Mouse (Mus musculus) fibroblast of lung, adult 2 months (primary cell): ENCODE measurements at regions not wholly inside any gene's neighbourhood (a gene's known extent, or its start where the extent isn't known, plus 50 kb on each side); places are given as distances from the start of the nearest gene placed in this dataset.

Experiments used
- DNase-seq: peaks from one replicate; pipeline ENCODE4 v3.0.0-alpha.2; 2011; ENCODE audit warnings: low read depth

DNA sequence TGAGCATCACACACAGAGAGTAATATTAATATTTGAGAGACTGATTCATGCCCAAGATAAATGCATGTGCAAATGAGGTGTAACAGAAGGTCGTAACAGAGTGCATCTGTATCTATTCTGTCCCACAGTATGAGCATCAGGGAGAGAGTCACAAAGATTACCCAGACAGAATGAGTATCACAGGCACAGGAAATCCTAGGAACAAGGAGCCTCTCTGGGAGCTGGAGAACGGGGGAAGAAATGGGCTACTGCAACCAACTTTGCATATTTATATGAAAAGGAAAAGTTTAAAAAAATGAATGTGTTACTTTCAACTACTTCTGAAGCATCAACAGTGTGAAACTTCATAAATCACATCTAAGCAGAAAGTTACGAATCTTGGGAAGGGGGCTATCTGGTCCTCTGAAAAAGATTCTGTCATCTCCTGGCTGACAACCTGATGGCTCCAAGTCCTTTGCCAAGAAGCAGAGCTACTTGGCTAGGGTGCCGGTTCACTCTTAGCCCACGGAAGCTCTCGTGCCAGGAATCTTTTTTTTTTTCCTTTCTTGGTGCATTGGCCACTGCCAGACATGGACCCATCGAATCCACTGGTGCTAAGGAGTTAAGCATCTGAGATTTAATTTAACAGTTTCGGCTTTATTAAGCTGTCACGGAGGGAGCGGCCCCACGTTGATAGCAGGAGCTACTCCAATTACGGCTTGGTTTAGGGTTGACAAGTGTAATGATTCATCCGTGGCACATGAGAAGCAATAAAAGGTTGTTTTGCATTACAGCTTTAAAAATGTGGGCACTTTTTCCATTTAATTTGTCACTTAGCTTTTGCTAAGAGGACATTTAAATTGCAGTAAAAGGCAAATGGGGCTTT, 277.6 kb upstream of the Smim15 start:
- DNase-seq = no peak

- no peak for DNase-seq
Measured at GRCm38 (mm10) chr13:107763911-107764310, 280.3 kb upstream of the Smim15 start.

DNA sequence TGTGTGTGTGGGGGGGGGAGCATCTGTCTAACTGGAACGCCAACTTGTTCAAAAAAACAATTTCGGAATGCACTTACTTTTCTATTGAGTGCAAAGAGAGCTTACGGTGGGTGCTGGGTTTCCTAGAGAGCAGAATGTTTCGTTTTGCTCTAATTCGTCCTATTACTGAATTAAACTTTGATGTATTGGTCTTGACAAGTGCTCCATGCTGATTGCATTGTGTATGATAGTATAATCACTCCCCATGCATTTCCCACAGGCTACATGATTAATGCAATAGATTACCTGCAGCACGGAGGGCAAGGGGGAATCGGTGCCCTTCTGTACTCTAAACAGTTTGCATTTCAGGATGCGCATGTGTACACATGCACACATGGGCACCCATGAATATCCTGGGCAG, 283.7 kb upstream of the Smim15 start:
- no peak for DNase-seq

DNA sequence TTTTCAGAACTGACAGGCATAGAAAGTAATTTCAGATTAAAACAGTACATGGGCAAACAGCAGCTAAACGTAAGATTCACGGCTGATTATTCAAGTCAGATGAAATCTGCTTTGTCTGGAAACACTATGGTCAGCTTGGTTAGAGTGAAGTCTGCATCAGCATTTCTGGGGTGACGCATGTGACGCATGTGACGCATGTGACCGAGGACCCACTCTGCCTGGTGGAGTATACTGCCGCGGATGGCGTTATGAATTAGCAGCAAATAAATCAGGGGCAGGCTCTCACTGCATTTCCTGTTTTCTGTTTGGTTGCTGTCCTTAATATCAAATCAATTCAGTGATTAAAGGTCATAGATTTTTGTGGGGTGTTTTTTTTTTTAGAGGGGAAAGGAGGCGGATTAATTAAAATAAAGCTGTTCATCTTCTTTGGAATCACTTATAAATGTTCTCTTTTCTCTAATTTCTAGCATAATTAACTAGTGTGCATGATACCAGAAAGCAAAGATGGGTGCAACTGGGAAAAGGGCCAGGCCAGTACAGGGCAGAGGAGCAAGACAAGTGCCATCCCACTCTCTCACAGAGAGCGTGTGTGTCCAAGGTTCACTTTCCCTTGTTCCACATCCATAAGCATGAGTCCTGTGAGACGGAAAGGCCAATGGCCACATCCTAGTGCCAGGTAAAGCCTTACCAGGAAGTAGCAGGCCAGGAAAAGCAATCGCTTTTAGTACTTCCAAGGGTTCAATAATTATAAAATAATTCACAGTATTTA, 285.7 kb upstream of the Smim15 start:
- DNase-seq = no peak

GRCm38 (mm10) chr13:107752745-107753144, 291.5 kb upstream of the Smim15 start:
- no peak for DNase-seq

DNA sequence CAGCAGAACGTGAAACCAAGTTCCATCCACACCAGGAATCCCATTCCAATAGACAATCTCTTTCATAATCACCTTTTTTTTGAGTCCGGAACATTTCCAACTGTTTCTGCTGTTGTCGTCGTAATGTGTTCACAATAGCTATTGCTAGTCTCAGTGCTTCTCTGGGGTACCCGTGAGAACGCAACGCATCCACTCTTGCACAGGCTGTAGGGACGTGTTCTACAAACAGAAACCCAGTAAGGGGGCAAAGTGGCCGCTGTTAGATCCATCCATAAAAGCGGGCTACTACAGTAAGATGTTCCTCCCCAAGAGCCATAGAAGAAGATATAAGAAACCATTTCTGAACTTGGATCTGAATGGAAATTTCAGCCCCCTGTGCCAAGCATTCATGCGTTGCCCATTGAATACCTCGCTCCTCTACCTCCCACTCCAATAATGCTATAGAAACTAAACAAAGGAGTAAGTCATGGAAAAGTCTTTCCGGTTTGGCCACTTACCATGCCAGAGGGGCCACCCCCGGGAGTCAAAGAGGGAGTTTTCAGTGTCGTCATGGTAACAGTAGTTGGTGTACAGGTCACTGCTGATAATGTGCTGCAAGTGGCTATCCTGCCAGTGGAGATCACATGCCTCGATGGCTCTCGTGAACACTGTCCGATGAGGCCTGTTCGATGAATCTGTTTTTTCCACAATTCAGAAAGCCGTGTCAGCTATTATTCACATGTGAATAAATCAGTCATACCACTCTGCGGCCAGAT, 300.6 kb upstream of the Smim15 start:
- no peak for DNase-seq

- no peak for DNase-seq
Measured at GRCm38 (mm10) chr13:107736581-107736980, 307.7 kb upstream of the Smim15 start.

GRCm38 (mm10) chr13:107734161-107734905, 309.9 kb upstream of the Smim15 start:
- DNase-seq = no peak

DNA sequence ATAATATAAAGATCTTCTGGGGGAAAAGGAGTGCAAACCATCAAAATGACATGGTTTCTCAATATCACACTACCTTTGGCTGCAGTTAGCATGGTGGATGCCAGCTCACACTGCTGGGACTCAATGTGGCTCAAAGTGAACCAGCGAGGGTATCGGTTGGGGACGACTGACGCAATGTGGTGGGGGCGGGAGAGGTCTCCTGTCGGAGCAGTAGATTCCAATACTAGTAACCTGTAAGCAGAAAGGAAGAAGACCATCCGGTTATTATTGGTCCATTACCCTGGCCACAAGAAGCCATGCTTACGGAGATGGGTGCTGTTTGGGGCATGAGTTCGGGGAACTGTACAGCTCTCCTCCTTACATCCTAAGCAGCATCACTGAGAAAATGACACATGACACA, 313.3 kb upstream of the Smim15 start:
- no peak for DNase-seq

DNA sequence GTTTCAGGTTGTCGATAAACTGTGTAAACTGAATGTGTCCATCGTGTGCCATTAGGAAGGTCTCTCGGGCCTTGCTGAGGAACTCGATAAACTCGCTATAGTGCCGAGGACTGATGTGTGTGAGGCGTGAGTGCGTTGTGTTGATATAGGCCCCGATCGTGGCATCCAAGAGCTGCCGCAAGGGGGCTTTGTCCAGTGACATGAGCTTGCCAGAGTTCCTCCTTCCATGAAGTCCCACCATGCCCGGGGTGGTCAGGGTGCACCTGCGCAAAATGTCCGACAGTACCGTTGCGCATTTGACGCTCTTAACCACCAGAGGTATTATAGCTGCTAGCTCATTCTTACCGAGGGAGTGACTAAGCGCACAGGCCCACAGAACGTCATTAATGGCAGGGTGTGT, 317.8 kb upstream of the Smim15 start:
- DNase-seq = no peak

GRCm38 (mm10) chr13:107721901-107722300, 322.3 kb upstream of the Smim15 start:
- DNase-seq = no peak

GRCm38 (mm10) chr13:107720874-107721574, 323.2 kb upstream of the Smim15 start:
- DNase-seq = no peak

- no peak for DNase-seq
Measured at GRCm38 (mm10) chr13:107718973-107719620, 325.1 kb upstream of the Smim15 start.

DNA sequence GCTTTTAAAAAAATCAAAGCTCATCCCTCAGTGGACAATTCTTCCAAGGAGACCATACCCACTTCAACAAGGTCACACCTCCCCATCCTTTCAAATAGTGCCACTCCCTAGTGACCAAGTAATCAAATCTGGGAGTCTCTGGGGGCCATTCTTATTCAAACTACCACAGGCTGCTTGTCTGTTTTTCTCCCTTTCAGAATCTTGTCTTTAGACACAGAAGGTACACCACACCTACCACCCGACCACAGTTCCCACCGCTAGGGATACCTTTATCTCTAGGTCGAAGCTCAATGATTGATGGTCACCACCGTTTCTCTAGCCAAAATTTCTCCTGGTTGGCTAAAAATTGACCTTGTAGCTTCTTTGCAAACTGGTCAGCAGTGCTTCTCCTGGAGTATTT, 328.6 kb upstream of the Smim15 start:
- DNase-seq = no peak

- peak; percentile 62 for DNase-seq
Measured at GRCm38 (mm10) chr13:107714001-107714400, 330.2 kb upstream of the Smim15 start.

DNA sequence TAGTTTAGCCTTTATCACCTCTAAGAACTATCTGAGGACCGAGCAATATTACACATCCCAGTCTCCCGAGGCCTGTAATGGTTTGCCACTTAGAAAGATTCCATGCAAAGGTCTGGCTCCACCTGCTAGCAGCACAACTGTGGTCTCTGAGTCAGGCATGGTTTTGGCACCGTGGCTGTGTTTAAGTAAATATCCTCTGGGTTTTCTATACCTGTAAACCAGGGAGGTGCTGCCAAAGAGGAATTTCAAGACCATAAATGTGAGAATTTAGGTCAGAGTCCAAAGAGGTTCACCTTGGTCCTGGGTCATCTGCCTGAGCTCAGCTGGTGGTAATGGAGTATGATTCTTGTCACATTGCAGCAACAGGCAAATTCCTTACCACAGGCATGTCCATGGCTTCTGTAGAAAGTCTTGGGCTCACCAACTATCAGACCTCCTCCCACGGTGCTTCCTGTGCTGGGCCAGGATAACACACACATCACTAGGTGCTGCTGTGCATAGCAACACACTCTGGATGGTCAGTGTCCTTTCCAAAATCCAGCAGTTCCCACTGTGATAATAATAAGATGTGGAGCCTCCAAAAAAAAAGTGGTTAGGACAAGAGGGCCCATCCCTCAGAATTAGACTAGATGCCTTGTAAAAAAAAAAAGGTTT, 332.8 kb upstream of the Smim15 start:
- DNase-seq = no peak

- DNase-seq = no peak
Measured at GRCm38 (mm10) chr13:107710368-107710767, 333.9 kb upstream of the Smim15 start.

DNA sequence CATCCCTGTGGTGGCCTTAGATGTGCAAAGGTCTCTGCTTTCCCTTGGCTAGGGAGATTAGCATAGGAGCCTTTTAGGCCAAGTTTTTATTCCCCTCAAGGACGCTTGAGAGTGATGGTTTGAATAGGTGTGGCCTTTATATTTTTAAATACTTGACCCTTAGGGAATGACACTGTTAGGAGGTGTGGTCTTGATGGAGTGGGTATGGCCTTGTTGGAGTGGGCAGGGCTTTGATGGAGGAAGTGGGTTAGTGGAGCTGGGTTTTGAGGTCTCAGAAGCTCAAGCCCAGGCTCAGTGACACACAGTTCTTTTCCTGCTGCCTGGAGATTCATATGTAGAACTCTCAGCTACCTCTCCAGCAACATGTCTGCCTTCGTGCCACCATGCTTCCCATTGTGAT, 334.4 kb upstream of the Smim15 start:
- DNase-seq = no peak

DNA sequence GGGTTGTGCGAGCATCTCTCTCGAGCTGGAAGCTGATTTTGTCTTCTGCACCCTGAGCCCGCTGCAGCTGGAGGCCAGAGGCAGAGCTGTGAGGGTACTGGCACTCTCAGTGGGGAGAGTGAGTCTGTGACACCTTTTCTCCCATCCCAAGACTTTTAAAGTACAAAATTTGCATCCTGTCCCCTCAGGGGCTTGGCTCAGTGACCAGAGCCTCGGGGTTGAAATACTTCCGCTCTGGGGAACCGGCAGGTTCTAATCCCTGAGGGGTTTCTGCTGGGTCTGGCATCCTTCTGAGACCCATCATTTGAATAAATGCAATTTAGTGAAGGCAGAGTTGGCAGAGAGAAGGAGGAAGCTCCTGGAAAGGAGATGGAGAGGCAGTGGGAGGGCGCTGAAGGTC, 340.5 kb upstream of the Smim15 start:
- no peak for DNase-seq
